Mouse (Mus musculus) neutrophil, adult 5-6 weeks (primary cell): ENCODE data around the gene Tmem211. TPM values are rescaled to one million over a fixed set of nuclear protein-coding genes. Genes with fewer than 3 reads are reported as not detected.

Experiments used
- ATAC-seq: fragments of 151-379, 151-347 bp; 2 replicates; pipeline ENCODE4 v1.8.0; 2017; ENCODE audit warnings: mild to moderate bottlenecking, moderate TSS enrichment; ENCODE audit not compliant: insufficient number of reproducible peaks, poor library complexity, low FRiP score, severe bottlenecking; ENCODE audit errors: extremely low read depth
- total RNA-seq: library from RNA; stranded (forward); fragments of 200-1000 nt; gene quantifications from 2 replicates; pipeline ENCODE4 v1.2.3, GENCODE M21; 2017

Tmem211 gene
- not detected in 2 replicates for total RNA-seq

DNA sequence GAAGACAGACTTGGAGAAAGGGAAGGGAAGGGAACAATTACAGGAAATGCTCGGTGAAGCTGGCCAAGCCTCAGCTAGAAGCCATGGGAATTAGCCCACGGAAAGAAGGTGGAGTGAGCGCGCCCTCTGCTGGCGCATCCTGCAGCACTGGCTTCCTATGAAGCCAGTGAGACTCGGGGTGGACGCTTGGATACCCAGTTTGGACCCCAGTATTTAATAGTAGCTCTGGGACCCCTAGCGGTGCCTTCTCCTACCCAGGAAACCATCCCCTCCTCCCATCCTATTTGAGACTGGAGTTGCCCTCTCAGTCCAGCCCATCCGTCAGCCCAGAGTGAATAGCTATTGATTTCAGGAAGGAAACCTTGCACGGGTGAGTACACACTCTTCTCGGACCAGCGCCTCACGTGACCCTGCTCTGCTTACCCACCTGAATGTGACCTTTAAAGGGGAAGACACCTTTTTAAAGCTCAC is at the start of gene Tmem211:
TSS of gene Tmem211 (plus strand) at position 278 of the 471 bp plus-strand sequence.
- no peak for ATAC-seq

DNA sequence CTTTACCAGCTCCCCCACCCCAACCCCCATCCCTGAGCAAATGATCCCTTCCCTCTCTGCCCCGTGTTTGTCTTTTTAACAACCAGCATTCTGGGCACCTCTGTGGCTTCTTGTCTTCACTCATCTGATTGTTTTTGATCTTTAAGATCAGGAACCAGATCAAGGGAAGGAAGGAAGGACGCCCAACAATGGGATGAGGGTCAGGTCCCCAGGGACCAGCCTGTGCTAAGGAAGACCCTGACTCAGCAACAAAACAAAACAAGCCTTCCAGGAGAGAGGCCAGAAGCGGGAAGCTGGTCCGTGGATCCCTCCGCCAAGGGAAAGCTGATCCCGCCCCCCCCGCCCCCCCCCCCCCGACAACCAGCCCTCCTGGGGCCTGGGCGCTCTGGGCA is 47.3 kb upstream of the Tmem211 start:
- ATAC-seq, result no peak

DNA sequence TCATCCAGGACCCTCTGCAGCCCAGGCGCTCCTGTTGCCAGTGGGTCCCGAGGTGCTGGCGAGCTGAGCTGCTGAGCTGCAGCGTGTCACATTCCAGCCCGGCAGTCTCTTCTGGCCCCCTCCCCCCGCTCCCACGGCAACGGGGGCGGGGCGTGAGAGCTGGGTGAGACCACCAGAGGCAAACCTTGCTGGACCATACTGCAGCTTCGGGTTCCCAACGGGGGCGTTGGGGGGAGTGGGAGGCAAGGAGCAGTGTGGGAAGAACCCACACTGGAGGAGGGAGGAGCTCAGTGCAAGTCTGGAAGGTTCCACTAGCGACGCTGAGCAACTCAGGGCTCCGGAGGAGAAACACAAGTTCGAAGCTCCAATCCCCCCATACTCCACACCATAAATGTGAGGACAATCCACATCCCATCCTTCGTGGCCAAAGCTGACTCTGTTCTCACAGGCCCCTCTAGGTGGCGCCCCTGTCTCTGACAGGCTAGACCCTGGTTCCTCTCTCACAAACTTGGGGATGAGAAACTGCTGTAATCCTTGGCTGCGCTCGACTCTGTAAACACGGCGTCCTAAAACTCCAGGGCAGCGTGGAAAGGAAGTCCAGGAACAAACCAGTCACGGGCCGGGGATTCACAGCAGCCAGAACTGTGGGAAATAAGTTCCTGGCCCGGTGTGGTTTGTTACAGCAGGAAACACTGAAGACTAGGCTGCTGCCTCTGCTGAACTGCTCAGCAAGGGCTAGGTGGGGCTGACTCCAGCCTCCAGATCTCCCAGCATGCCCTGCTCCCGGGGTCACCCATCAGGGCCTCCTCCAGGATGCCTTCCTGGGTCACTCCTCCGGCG is 46.6 kb upstream of the Tmem211 start:
- ATAC-seq, result peak; percentile 20; the same call in 1 of the 2 replicates

DNA sequence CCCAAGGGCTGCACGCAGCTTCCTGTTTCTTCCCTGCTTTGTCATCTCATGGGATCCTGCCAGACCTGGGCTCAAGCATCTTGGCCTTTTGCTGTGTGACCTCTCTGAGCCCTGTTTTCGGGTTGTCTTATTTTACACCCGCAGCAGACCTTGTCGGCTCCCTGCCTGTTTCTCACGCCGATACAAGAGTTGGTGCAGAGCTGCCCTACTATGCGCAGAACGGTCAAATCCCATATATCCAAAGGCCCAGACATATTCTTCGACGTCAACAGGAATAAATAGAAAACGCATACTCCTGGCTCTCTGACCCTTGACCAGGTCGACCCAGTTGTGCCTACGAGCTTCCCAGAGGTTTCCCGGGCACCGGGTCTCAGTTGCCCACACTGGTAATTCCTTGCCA is 46.0 kb upstream of the Tmem211 start:
- no peak for ATAC-seq

DNA sequence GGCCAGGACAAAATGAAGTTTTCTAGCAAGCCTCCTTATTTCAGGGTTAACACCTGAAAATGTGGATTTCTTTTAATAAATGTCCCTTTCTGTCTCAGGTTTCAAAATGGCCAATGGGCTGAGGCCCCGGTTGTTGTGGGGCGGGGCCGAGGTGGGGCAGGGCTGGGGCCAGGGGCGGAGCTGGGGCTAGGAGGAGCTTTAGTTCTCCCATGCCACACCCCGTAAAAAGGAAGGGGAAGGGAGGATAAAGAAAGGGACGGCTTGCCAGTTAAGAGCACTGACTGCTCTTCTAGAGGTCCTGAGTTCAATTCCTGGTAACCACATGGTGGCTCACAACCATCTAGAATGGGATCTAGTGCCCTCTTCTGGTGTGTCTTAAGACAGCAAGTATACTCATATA is 45.3 kb upstream of the Tmem211 start:
- ATAC-seq, result no peak

DNA sequence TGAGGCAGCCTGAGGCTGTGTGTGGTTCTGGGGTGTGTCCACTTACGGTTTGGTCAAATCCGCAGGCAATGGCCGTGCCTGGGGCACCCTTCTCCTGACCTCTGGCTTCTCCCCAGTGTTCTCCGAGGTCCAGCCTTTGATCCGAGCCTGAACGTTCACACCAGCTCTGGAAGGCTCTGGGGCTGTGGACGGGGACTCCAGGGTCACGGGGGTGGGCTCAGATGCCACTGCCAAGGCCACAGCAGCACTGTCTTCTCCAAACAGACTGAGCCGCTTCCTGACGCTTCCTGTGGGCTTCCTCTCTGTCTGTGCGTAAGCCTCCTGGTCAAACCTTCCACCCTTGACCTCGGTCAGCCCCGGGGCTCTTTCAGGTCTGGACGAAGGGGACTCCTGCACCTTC is 36.2 kb upstream of the Tmem211 start:
- ATAC-seq, result no peak

DNA sequence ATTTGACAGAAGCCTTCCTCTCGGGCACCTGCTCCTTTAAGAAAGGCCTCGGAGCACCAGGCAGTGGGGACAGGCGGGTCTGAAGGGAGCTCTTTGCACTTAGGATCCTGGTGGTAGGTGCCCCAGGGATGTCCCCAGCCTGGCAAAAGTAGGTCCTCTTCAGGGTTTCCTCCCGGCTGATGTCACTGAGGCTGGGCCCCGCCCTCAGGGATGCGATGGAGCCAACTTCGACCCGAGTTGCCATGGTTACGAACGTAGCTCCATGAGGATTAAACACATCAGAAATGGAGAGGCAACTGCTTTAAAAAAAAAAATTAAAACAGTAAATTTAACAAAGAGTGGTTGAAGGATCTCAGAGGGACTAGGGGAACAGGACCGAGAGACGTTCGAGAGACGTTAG is 34.8 kb upstream of the Tmem211 start:
- no peak for ATAC-seq

DNA sequence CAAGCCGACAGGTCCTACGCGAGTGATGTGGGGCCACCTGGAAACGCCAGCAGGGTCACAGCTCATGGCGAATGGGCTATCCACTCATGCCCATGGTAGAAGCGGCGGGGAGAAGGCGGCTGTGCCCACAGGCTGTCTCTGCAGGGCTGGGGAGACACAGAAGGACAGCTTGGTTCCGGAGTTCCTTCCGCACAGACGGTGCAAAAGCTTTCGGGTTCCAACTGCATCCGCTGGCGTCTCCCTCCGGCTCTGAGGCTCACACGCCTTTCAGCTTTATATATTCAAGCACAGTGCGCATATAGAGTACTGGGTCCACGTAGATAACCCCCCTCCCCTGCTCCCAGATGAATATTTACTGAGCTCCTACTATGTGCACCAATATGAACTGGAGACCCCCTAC is 32.9 kb upstream of the Tmem211 start:
- ATAC-seq, result no peak

DNA sequence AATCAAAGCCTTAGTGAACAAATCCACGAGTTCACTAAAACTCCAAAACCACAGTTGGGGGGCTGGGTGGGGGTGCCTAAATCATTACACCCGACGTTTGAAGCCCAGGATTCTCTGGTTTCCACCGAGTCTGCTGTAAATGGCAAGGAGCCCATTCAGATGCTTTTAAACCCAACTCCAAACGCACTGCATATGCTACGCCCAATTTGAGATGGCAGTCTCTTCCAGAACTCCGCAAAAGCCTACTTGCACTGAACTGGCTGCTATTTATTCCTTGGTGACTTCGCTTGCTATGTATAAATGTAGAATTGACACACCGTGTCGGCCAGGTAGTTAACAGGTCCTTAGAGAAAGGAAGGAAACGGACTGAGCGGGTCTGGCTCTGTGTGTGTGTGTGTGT is 31.3 kb upstream of the Tmem211 start:
- ATAC-seq, result no peak

DNA sequence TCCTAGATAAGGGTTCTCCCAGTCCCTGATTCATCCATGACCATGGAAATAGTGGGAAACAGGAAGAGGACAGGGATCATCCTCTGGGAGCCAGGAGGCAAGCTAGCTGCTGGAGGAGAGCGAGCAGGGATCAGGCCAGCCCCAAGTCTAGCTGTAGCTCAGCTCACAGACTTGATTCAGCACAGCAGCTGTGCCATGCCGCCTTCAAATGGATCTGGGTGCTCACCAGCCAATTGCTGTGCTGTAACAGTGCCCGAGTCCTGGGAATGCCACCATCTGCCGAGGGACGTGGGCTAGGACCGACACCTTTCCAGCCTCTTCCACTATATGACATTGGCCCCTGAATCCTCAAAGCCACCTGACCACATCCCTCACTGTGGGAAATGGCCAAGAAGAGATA is 30.8 kb upstream of the Tmem211 start:
- ATAC-seq, result no peak

DNA sequence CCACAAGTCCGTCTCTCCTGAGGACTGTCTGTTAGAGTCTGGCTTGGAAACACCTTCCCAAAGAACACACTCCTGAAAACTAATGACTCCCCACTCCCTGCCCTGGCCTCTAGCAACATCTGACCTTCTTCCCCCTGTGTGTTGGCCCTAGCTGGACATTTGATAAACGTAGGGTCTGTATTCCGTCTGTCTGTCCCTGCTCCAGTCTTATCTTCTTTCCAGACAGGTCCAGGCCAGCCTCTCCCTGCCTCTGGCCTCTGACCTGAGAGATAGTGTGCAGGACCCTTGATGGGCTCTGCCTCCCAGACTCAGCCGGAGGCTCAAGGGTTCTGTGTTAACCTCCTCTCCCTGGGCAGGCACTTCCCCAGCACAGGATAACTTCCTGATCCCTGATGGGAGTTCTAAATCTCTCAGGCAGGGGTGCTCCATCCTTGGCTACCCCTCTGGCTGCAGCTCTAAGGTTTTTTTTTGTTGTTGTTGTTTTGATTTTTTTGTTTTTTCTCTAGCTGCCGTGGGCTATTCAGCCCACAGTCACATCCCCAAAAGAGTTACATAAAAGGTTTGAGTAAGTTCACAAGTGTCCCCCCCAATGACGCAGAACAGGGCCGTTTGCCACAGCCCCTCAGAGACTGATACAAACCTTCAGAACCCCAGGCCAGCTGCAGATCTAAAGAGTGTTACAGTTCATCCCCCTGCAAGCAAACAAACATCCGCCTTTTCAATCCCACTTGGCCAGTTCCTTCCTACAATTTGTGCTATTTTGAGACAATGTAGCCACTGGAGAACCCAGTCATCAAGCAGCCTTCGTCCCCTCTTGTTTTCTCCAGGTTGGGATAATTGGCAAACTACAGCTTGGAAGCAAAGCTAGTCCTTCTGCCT is 29.6 kb upstream of the Tmem211 start:
- no peak for ATAC-seq

DNA sequence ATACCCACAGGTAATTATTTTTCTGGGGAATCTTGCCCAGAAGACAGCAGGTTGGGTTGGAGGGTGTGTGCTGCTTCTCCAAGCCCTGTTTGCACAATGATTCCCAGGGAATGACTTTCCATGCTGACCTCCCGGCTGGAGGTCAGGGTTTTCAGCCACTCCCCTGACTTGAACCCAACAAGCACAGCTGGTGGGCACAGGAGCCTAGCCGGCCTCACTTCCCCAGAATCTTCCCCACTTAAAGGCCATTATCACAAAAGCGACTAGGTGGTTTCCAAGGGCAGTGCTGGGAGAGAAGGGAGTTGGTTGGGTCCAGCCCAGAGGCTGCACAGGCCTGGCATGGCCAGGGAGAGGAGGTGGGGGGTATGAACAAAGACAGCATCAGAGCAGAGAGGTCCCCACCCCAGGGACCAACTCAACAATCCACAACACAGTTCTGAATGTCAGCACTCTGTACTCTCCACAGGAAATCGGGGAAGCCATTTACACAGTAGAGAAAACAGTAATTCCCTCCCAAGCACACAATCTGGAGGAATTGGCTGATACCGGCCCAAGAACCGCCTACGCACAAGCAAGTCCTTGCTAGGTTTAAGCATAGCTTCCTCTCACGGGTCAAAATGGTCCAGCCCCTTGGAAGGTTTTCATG is 27.5 kb upstream of the Tmem211 start:
- no peak for ATAC-seq

DNA sequence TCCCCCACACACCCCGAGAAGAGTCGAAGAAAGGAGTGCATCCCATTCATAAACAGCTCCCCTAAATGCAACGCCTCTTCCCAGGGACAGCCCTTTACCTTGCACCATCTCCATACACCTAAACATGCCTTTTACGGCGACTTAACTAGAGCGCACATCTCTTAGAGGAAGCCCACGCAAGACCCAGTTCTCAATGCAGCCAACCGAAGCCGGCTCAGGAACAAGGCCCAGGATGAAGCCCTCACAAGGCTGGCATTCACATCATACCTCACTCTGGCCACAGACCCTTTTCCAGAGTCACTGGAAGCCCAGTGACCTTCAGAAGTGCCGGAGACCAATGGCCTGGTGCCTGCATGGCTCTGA is 27.0 kb upstream of the Tmem211 start:
- no peak for ATAC-seq

DNA sequence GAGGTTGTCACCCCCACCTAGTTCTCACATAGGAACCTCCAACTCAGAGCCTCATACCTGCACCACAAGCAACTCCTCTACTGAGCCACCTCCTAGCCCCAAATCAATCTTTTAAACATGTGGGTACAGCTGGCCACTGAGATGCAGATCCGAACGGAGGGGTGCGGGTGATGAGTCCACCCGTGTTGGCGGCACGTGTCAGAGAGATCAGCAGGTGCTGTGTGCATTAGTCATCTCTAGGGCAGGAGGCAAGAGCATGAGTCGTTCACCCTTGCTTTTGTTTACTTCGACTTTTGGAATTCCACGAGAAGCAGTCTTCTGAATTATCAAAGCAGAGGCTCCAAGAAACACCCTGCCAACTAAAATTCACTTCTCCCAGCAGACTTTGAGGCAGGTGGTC is 22.5 kb upstream of the Tmem211 start:
- no peak for ATAC-seq

DNA sequence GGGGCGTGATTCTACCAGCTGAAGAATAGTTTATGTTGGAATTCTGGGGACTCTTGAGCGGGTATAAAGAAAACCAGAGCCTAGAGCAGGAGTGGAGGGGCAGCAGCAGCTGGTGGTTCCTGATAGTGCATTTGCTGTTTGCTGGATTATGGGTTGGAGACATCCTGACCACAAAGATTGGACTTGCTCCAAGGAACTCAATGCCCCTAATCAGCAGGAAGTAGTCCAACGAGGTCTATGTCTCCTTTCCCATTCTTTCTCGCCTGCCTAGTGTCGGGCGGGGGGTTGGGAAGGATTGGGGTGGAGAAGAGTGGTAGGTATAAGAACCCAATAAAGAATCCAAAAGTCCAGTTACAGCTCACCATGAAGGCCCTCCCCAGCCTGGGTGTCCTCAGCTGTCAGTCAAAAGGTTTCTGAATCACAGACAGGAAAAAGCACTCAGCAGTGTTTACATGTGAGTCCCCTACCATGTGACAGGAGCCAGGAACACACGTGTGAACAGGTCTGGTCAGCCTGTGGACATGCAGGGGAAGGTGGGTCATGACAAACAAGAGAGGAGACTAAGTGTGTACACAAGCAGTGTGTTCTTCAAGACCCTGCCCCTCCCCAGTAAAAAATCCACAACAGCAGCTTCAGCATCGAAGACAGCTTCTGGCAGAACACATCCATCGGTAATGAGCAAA is 19.9 kb upstream of the Tmem211 start:
- no peak for ATAC-seq

DNA sequence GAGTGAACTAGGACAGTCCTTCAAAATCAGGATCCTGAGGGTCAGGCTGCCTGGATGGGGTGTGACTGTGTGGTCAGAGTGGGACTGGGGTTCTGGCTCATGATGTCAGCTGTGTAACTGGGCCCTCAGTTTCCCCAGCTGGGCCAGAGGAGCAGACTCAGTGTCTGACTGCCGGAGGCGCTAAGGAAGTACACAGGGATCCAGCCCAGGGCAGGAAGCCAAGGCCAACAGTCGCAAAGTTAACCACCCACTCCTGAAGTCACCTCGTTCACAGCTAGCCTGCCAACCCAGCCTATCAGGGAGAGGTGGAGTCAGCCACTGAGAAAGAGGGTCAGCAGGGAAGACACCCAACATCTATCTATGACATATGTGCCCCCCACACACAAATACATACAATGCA is 18.7 kb upstream of the Tmem211 start:
- ATAC-seq, result no peak

DNA sequence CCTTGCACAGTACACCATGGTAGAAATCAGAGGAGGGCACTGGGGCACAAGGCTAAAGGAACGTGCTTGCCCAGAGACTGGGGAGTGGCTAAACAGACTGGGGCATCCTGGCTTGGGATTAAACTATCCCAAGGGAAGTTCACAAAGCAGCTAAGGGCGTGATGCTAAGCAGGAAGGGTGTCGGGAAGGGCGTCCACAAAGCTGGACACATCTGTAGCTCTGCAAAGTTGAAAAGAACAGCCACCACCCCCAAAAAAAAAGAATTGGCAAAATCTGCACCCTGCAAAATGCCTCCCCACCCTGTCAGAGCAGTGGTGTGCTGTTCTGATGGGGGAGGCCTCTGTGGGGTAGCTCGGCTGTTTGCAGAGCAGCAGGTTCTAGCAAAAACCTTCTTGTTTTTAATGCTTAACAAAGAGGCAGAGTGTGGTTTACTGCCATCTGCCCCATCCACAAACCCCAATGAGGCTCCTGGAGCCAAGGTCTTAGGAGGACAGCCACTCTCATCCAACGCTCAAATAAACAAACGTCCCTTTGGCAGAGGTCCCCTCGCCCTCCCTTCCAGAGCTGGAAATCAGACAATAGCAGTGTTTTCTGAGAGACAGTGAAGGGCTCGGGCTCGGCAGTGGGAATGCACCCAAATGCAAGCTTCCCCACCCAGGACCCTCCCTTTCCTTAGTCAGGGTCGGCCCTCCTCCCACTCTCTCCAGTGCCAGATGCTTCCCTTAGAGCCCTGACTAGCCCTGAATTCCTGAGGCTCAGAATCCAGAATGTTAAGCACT is 17.9 kb upstream of the Tmem211 start:
- ATAC-seq, result no peak

DNA sequence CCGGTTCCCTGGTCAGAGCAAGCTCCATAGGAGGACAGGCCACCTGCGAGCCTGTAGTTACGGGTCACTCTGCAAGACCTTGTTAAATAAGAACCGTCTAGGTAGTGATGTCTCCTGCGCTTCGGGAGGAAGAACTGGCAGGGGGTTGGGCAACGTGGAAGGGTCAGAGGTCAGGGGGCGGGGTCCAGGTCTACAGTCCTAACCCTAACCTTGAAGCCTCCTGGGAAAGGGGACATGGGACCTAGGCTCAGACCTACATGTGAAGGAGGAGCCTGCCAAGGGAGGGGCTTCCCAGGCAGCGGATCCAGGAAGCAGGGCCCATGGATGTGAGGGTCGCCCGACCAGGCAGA is 17.3 kb upstream of the Tmem211 start:
- no peak for ATAC-seq
